10 mouse cellular contexts compared by ENCODE assay signal in genomic region chr10:78260916-78261650, GRCm38 (mm10). TPM values are rescaled to one million over a fixed set of nuclear protein-coding genes. Genes with fewer than 3 reads are reported as not detected.
DNase-seq lines count a peak whose midpoint lies in the region; ATAC-seq lines count a peak whose summit lies in the region.
"Had no signal": no experiment of that assay in that cellular context is flagged by ENCODE, and none has a peak within 500 bp of the region (broad histone marks: within the 10 kb centered on the region; RNA-seq: fewer than 3 reads in every experiment).

No protein-coding gene starts in this region.

- intact Hi-C loops in gastrocnemius, postnatal 14 days (cut with DNase I; ENCODE audit: low total_unique reads) = no loop called here

- 65% methylated on average over 7 of the region's 7 CpGs for WGBS in kidney, embryonic 16.5 days

- H3K9me3 ChIP-seq in kidney, embryonic 16.5 days (ENCODE audit: low read length) = no peaks in the 10 kb centered on the region
- H3K9me3 ChIP-seq: lung, embryonic 15.5 days had no signal

- H3K27me3 ChIP-seq in kidney, embryonic 16.5 days (ENCODE audit: insufficient read depth, low read length) = no peaks in the 10 kb centered on the region
- H3K27me3 ChIP-seq: lung, embryonic 15.5 days had no signal

- no peak overlapping the region for H3K4me3 ChIP-seq in kidney, embryonic 16.5 days (ENCODE audit: low read length)
- H3K4me3 ChIP-seq: lung, embryonic 15.5 days had no signal

- no peak for DNase-seq in frontal cortex, postnatal 36 days (ENCODE audit: low spot score in 2 of 2)
- DNase-seq in kidney, adult 11 months = peak; percentile 40
- peak; percentile 36 for DNase-seq in cerebellum, adult 11 months
- DNase-seq in gastrocnemius, postnatal 14 days = peak; percentile 53
- DNase-seq in urinary bladder, postnatal 14 days (ENCODE audit: low spot score) = no peak
- no peak for DNase-seq in adrenal gland, adult 8-10 months

- no peaks in the 10 kb centered on the region for H3K36me3 ChIP-seq in kidney, embryonic 16.5 days (ENCODE audit: insufficient read depth, low read length)
- H3K36me3 ChIP-seq: lung, embryonic 15.5 days had no signal

- ATAC-seq in frontal cortex, adult (ENCODE audit: low TSS enrichment) = peak; percentile 44; the same call in 1 of the 2 replicates
- ATAC-seq in kidney, embryonic 16.5 days (ENCODE audit: low FRiP score, low TSS enrichment) = no peak
- ATAC-seq: forebrain, embryonic 16.5 days had no signal

- no peak overlapping the region for H3K9ac ChIP-seq in kidney, embryonic 16.5 days (replicated peaks; ENCODE audit: low read length)
- H3K9ac ChIP-seq: lung, embryonic 15.5 days had no signal

- H3K27ac ChIP-seq in kidney, embryonic 16.5 days (ENCODE audit: low read length) = no peak overlapping the region
- H3K27ac ChIP-seq: lung, embryonic 15.5 days had no signal

- H3K4me1 ChIP-seq in kidney, embryonic 16.5 days (ENCODE audit: insufficient read depth, low read length) = peaks cover 8% of the 10 kb centered on the region; the same call in 1 of the 2 replicates

- H3K4me2 ChIP-seq in kidney, embryonic 16.5 days (replicated peaks; ENCODE audit: low read depth, low read length) = no peak overlapping the region
- H3K4me2 ChIP-seq: lung, embryonic 15.5 days had no signal

RNA-seq across cellular contexts. Expression of gene Trappc10, which starts 16.6 kb away (rescaled TPM):
- 5.3 and 8.3 TPM in 2 replicates for polyA plus RNA-seq in kidney, embryonic 16.5 days (2015; fragmentation: Nextera tagmentation; extraction: Ambion mirVana)
- 10 to 100 TPM; 30.3 to 31.7 TPM for total RNA-seq in gastrocnemius, postnatal 14 days (2021)
- 10 to 100 TPM; 59.1 to 66.4 (median 60.2) TPM for total RNA-seq in adrenal gland, adult 8-10 months (2022)

Comparison
In these comparisons a context has a peak if more than half of its experiments do, and no peak if none do; other contexts are left out.
1. DNase-seq: peak in kidney, adult 11 months (single experiment), cerebellum, adult 11 months (single experiment) and gastrocnemius, postnatal 14 days (single experiment); none in frontal cortex, postnatal 36 days (0 of 2), urinary bladder, postnatal 14 days (single experiment) and adrenal gland, adult 8-10 months (single experiment).